Mouse (Mus musculus): ENCODE data around the gene Olfr657. TPM values are rescaled to one million over a fixed set of nuclear protein-coding genes. Genes with fewer than 3 reads are reported as not detected.

Olfr657 gene
- polyA plus RNA-seq (2012; ENCODE audit: low replicate concordance) = 0.09 TPM in 1 of 2 replicates, not detected in the other

DNA sequence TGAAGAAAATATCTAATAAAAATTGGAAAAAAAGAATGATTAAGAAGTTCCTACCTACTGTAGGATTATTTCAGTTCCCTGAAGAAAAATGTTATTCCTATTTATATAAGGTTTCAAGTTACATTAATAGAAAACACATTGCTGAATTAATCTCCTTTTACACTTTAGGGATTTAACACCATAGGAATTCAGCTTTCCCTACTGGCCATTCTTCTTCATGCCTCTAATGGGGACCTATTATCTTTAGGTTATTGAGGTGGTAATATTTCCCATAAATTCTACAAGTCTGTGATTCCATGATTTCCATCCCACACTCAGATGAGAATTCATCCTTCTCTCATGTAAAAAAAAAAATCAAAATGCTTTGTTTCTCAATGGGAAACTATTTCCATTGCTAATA, at the start of gene Olfr657:
Olfr657 (plus strand) TSS at position 301 of the 400 bp plus-strand sequence.

DNA sequence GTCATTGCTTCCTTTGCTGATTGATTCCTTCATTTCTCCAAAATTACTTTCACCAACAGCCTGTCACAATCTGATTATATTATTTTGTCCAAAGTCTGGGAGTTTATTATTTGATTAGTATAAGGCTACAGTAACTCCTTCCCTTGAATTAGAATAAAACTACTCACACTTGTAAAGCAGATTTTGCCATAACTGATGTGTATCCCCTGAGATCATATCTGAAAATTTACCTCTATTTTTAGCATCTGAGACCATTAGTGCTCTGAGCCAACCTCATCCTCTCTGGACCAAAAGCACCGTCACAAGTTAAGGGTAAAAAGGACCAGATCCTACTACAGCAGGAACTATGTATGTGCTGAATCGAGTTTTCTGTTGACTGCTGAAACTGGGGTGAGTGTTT, 47.6 kb upstream of the Olfr657 start, which contains the start of gene Olfr653:
Olfr653 (plus strand) TSS at position 301 of the 400 bp plus-strand sequence.

GRCm38 (mm10) chr7:104586725-104587124, 37.9 kb upstream of the Olfr657 start, which contains the start of gene Olfr654:
Gene Olfr654 (plus strand): TSS chr7:104587025.

DNA sequence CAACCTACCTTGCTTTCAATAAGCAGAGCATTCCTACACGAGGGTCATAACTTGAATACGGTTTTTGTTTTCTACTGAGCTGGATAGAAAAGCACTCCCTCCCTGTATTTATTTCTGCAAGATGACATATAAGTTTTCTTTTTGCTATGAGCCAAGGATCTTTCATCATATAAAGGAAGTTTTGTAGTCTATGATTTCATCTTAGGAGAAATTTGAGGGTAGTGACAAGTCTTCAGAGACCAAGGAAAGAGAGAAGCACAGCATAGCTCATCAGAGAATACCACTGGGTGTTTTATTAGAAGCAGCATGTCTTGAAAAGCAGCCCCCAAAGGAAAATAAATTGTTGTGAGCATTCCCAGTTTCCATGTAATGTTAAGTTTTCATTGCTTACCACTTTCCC, 22.9 kb upstream of the Olfr657 start, which contains the start of gene Olfr655:
Olfr655 (minus strand) TSS at position 101 of the 400 bp plus-strand sequence.

DNA sequence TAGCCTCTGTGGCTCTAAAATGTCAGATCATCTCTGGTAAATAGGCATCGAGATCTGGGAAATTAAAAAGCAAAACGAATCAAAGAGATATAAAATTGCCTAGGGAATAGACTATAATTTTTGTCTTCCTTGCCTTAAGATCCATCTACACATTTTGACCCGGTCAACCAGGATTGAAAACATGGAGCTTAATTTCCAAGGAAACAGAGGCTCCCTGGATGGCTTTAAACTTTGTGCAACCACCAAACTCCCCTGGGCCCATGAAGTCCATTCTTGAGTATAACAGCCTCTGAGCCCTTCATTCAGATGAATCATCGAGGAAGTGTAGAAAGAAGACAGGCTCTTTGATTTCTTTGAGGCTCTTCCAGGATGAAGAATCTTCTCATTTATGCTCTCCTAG, 10.9 kb upstream of the Olfr657 start, which contains the start of gene Olfr656:
Olfr656 (plus strand) TSS at position 301 of the 400 bp plus-strand sequence.

GRCm38 (mm10) chr7:104646841-104647482, 22.4 kb downstream of the Olfr657 start, which contains the start of gene Olfr658:
Gene Olfr658 (minus strand): TSS chr7:104647305.

DNA sequence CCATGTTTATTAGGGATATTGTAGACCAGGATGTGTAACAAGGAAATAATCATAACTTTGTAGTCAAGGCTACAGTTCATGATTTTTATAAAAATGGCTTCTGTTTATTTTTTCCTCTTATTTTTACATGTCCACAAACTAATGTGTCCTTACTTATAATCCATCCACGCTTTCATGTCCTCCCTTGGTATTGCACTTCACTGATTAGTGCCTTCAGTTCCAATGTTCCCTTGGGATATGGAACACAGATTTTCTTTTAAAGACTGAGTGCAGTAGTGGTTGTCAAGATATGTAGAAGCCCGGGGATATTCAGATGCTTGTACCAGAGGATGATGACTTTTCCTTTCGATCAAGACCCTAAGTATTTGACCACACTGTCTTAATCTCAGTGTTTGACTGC, 41.9 kb downstream of the Olfr657 start, which contains the start of gene Olfr659:
Olfr659 (plus strand) TSS at position 301 of the 400 bp plus-strand sequence.

GRCm38 (mm10) chr7:104686201-104686600, 61.6 kb downstream of the Olfr657 start, which contains the start of gene Olfr661:
Gene Olfr661 (plus strand): TSS chr7:104686501.

Other genes starting within 250 kb of the Olfr657 start
- not detected in 2 replicates for gene Trim30c, start 224.0 kb upstream of the Olfr657 start, polyA plus RNA-seq (2012; ENCODE audit: low replicate concordance)
- gene Trim30a, start 159.6 kb upstream of the Olfr657 start, polyA plus RNA-seq (2012; ENCODE audit: low replicate concordance) = 3.5 and 5.4 TPM in 2 replicates
- gene Trim30d, start 116.9 kb upstream of the Olfr657 start, polyA plus RNA-seq (2012; ENCODE audit: low replicate concordance) = 0.28 TPM in 1 of 2 replicates, not detected in the other
- gene Olfr651, start 74.7 kb upstream of the Olfr657 start, polyA plus RNA-seq (2012; ENCODE audit: low replicate concordance) = not detected in 2 replicates
- gene Olfr652, start 63.9 kb upstream of the Olfr657 start, polyA plus RNA-seq (2012; ENCODE audit: low replicate concordance) = not detected in 2 replicates
- gene Olfr653, start 47.5 kb upstream of the Olfr657 start, polyA plus RNA-seq (2012; ENCODE audit: low replicate concordance) = not detected in 2 replicates
- gene Olfr654, start 37.8 kb upstream of the Olfr657 start, polyA plus RNA-seq (2012; ENCODE audit: low replicate concordance) = not detected in 2 replicates
- not detected in 2 replicates for gene Olfr655, start 23.0 kb upstream of the Olfr657 start, polyA plus RNA-seq (2012; ENCODE audit: low replicate concordance)
- gene Olfr656, start 10.8 kb upstream of the Olfr657 start, polyA plus RNA-seq (2012; ENCODE audit: low replicate concordance) = not detected in 2 replicates
- not detected in 2 replicates for gene Olfr658, start 22.5 kb downstream of the Olfr657 start, polyA plus RNA-seq (2012; ENCODE audit: low replicate concordance)
- gene Olfr659, start 42.0 kb downstream of the Olfr657 start, polyA plus RNA-seq (2012; ENCODE audit: low replicate concordance) = not detected in 2 replicates
- not detected in 2 replicates for gene Olfr661, start 61.7 kb downstream of the Olfr657 start, polyA plus RNA-seq (2012; ENCODE audit: low replicate concordance)
- not detected in 2 replicates for gene Usp17le, start 152.7 kb downstream of the Olfr657 start, polyA plus RNA-seq (2012; ENCODE audit: low replicate concordance)
- gene Usp17lb, start 217.8 kb downstream of the Olfr657 start, polyA plus RNA-seq (2012; ENCODE audit: low replicate concordance) = not detected in 2 replicates
- gene Usp17la, start 232.2 kb downstream of the Olfr657 start, polyA plus RNA-seq (2012; ENCODE audit: low replicate concordance) = not detected in 2 replicates

Measured in leukemia stem cell, adult 10-12 weeks (primary cell).